Mouse (Mus musculus): ENCODE data around the gene Hsdl1.

GRCm38 (mm10) chr8:119604996-119605395 is 30.0 kb upstream of the Hsdl1 start, which contains the start of gene Taf1c:
- TF ChIP-seq CTCF (IDR thresholded peaks at IDR 0.05; ENCODE audit: control insufficient read depth, insufficient read depth, insufficient replicate concordance, low read depth, low read length), result peak; percentile 77; the same call in 1 of the 2 replicates
- peak; percentile 58; the same call in 1 of the 2 replicates for TF ChIP-seq POLR2A (IDR thresholded peaks at IDR 0.05; ENCODE audit: control insufficient read depth, low read depth, low read length)

Data from testis, adult 2 months (tissue).